Mouse (Mus musculus) spleen, adult 10 weeks (tissue): ENCODE results near the gene Adgrf4. TPM values are rescaled to one million over a fixed set of nuclear protein-coding genes. Genes with fewer than 3 reads are reported as not detected.

Experiments
- polyA plus RNA-seq: library from polyadenylated mRNA; stranded (reverse); fragments of 350-450 nt; fragmentation: Illumina TruSeq; extraction: RNeasy Lipid Tissue Mini Kit (QIAGEN cat#74804); gene quantifications from one replicate; pipeline ENCODE4 v1.2.3, GENCODE M21; 2015; ENCODE audit warnings: low replicate concordance; ENCODE audit not compliant: insufficient read depth

Gene Adgrf4
- 0.26 TPM for polyA plus RNA-seq

GRCm38 (mm10) chr17:42692136-42692535 is at the start of gene Adgrf4:
Gene Adgrf4 (minus strand): TSS chr17:42692284.

GRCm38 (mm10) chr17:42741801-42742217 is 49.7 kb upstream of the Adgrf4 start, which contains the start of gene Adgrf2:
Gene Adgrf2 (minus strand): TSS chr17:42742179.

GRCm38 (mm10) chr17:42611295-42611694 is 80.8 kb downstream of the Adgrf4 start, which contains the start of gene Opn5:
Gene Opn5 (minus strand): TSS chr17:42611395.

Other genes with a start within 250 kb of the Adgrf4 start
- gene Opn5, start 80.9 kb downstream of the Adgrf4 start, polyA plus RNA-seq: not detected
- 0.22 TPM for gene Adgrf2, start 49.9 kb upstream of the Adgrf4 start, polyA plus RNA-seq
- 67.6 TPM for gene Cd2ap, start 184.4 kb upstream of the Adgrf4 start, polyA plus RNA-seq